Mouse (Mus musculus) kidney, adult 11 months (tissue): Measurements from ENCODE around the gene Itprid2.
"Not testable (repeated sequence)": the region's sequence is repeated elsewhere in the genome, so short reads cannot be mapped to it uniquely, and the experiment has no call there.

ENCODE experiments used
- DNase-seq: peaks from one replicate; pipeline ENCODE4 v3.0.0; 2022

Itprid2 gene

DNA sequence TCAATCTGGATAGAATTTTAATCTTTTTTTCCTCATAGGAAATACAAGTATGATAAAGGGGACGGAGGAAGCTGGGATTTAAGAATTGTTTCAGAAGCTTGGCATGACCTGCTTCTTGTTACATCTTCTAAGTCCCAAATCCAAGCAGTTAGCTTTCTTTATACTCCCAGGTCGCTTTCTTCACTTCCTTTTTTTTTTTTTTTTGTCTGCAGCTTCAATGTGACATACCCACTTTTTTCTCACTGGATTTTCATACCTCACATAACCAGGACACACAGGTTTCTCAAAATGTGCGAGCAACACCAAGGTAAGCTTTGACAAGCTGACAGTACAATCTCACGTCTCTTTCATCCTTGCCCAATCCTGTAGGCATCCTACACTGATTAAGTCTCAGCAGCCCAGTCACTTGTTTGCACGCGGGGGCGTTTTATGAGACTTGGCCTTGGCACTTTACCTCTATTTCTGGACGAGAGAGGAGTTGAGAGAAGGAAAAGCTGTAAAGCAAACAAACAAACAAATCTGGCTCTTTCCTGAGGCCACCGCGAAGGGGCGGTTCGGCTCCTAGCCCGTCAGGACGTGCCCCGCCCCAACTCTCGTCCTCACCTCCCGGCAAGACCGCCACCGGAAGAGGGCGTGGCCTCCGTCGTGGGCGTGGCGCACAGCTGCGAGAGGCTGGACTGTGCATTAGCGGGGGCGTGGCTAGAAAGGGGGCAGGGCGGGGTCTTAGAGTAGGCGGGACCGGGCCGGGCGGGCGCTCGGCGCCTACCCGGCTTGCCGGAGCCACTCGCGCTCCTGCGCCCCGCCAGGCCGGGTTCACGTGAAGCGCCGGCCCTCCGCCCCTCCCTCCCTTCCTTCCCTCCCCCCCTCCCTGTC is at the start of gene Itprid2:
Itprid2 (plus strand) TSS at position 825 of the 873 bp plus-strand sequence.
- DNase-seq: peak; percentile 95

DNA sequence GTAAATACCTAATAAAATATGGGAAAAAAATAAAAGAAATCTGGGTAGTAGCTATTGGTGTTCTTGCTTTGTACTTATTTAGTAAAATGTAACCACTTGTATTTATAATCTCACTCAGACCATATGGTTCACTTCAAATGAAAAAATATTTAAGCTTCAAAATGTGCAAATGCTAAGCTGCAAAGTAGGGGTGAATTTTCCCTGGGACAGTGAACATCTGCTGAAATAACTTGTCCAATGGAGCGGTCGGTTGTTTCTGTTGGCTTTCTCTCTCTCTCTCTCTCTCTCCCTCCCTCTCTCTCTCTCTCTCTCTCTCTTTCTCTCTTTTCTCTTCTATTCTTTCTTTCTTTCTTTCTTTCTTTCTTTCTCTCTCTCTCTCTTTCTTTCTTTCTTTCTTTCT is 39.0 kb upstream of the Itprid2 start:
- DNase-seq: no peak

DNA sequence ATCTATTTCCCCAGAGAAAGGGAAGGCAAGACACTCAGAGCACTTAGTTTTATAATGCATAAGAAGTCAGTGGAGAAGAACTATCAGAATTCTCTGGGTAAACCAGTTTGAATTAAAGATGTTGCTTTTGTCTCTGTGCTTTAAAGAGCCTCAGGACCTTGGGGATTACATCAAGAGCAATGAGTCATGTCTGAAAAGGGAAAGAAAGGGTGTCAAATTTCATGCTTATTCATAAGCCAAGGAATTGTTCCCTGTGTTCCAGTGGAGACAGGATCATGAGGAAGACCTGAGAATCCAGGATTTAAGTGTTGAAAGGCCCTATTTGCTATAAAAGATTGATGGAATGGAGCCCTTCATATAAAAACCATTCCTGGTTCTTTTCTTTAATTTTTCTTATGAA is 38.1 kb upstream of the Itprid2 start:
- no peak for DNase-seq

DNA sequence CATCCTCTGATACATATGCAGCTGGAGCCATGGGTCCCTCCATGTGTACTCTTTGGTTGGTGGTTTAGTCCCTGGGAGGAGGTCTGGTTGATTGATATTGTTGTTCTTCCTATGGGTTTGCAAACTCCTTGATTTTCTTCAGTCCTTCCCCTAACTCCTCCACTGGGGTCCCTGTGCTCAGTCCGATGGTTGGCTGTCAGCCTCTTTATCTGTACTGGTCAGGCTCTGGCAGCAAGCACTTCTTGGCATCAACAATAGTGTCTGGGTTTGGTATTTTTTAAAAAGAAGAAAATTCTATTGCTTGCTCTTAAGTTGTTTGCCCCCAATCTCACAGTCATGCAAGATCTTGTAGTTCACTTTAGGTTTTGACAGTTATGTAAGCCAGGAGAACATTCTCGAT is 34.0 kb upstream of the Itprid2 start:
- not testable (repeated sequence) for DNase-seq

- DNase-seq: peak; percentile 17
These were observed 33.4 kb upstream of the Itprid2 start for GRCm38 (mm10) chr2:79601691-79602116.

DNA sequence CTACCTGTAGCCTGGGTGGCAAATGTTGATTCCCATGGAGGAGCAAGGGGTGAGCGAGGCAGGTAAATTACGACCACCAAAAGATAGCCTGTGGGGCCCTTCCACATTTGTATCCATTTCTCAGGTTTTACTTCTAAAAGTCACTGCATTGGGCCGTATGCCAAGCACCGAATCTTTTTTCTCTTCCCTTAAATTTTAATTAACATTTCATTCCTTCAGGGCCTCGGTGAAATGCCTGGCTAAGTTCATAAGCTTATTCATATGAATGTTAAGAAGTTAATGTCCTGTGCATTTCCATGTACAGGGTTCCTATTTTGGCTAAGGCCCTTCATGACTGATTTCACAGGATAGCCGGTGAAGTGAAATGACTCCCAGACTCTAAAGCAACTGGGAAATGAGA is 32.8 kb upstream of the Itprid2 start:
- no peak for DNase-seq

DNA sequence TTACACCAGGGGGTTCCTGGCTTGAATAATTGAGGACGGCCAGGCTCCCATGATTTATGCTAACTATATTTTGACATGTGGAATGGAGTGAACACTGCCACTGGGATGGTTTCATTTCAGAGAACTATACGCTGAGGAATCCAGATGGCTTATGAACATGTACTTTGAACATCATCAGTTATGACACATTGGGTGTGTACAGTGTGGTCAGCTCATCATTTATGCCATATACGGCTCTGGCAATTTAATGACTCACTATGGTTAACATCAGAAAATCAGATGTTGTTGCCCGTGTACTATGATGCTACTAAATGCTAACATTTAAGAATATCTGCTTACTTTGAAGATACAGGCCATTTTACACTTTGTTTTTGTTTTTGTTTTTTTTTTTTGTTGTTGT is 31.8 kb upstream of the Itprid2 start:
- DNase-seq: no peak

- no peak for DNase-seq
These were observed 29.1 kb upstream of the Itprid2 start for GRCm38 (mm10) chr2:79606033-79606432.

DNA sequence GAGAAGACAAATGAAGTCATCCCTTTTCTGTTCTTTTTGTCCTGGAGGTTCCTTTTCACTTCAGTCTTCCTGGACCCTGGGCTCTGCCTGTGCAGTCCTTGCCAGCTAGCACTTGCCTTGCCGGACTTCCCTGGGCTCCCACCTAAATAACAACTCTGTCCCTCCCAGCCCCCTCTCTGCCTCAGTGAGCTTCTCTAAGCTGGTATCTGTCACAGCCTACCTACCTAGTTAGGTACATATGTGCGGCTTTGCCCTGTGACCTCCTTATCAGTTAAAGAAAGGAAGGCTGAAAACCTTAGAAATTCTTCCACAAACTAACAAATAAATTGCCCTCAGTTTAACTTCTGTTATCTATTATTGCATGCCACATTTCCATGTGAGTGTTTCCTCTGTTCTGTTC is 28.0 kb upstream of the Itprid2 start:
- no peak for DNase-seq

GRCm38 (mm10) chr2:79608301-79609074 is 26.7 kb upstream of the Itprid2 start:
- DNase-seq: no peak

DNA sequence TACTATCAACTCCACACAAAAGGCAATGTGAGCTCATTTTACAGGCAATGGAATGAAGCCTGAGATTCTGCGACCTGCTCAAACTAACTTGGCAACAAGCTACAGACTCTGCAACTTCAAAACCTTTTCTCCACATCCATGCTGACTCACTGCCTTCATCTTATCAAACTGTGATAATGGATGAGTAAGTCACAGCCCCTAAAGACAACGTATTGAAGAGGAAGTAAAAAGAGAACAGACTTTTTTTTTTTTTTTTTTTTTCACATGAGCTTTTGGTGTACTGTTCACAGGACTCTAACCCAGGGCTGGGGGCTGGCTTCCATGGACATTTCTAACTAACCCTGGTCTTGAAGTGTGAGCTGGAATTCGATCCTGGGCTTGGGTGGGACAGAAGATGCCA is 24.3 kb upstream of the Itprid2 start:
- DNase-seq: no peak

DNA sequence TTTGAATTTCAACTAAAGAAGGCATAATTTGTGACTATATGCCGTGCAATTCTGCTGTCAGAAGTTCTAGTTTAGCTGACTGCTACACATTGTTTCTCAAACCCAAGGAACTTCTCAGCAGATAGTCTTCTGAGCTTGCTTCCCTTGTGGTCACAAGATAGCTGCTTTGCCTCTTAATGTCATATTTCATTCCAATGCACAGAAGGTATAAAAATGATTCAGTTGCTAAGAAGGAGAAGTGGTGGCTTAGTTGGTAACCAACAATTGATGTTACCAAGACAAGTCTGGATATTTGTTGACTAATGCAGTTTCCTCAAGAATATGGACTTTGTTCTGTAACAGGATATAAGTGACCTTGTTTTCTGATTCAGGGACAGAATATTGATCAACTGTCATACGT is 17.0 kb upstream of the Itprid2 start:
- no peak for DNase-seq

GRCm38 (mm10) chr2:79618614-79619568 is 16.3 kb upstream of the Itprid2 start:
- peak; percentile 68 for DNase-seq

DNA sequence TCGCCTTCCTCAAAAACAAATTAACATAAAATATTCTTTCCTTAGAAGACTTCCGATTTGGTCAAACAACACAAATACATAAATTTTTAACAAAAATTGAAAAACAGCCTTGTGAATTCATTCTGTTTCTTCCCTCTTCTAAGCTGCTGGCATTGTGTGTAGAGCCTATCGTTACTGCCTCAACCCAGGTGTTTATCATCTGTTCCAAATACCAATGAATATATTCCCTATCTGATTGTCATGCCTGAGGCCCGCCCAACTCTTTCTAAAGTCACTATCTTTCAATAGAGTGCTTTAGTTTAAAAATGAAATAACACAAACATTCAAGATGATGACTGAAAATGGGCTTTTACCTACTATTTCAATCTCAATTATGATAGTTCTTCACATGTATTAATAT is 11.9 kb upstream of the Itprid2 start:
- no peak for DNase-seq

DNA sequence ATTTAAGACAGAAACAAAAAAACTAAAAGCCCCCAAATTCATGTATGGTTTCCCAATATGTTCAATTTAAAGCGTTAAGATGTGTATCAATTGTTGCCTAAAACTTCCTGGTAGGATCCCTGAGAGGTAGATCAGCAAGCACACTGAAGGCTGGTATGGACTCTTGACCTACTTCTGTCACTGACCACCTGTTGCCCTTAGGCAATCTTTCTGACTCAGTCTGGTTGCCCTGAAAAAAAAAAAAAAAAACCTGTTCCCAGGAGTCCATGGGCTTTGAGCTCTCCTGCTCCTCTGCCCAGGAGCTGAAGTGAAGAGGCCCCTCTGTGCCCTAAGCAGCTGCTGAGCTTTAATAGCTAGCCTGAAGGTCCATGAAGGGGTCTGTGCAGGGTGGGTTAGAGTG is 7.5 kb upstream of the Itprid2 start:
- DNase-seq: no peak

DNA sequence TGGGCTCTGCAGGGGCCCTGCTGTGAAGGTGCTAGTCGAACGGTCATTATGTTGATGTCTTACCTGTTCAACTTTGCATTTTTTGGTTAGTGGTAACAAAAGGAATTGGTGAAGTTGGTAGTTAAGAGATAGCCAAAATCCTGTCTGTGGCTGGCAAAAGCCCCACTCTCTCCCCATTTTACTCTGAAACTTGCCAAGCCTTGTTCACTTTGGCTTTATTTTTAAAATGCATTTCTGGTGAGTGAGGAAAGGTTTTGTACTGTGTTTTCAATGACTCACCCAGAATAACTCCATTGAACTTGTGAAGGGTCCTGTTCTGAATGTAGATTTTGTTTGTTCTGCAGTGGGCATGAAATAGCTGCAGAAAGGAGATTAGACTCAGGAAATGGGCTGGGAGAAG is 4.9 kb upstream of the Itprid2 start:
- no peak for DNase-seq

DNA sequence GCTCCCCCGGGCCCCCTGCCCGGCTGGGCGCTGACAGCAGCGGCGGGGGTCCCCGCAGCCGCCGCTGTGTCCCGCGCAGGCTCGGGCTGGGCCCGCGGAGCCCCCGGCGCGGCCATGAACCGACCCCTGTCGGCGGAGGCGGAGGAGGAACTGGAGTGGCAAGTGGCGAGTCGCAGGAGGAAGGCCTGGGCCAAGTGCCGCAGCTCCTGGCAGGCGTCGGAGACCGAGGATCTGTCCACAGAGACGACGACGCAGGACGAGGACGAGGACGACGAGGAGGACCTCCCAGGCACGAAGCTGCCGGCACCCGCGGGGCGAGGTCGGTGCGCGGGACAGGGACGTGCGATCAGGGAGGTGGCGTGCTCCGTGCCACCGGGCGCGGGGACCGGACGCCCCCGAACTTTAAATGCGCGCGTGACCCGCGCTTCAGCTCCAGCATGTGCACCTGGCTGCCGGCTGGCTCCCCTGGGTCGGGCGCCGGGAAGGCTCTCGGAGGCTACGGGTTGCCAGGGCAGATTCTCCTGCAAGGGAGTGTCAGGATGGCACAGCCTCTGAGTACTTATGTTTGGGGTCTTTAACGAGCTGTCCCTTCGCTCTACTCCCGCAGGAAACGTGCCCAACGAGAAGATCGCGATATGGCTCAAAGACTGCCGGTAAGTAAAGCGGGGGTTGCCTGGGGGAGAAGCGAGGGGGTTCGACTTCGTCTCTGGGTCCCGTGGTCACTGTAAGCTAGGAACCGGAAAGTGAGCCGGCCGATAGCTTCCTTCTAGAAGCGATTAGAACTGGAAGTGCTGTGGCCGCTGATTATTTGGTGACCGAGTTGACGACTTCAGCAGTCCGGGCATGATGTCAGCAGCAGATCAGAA is 507 bp downstream of the Itprid2 start:
- DNase-seq: peak; percentile 77

- DNase-seq: peak; percentile 48
These were observed 3.8 kb downstream of the Itprid2 start for GRCm38 (mm10) chr2:79638924-79639323.

GRCm38 (mm10) chr2:79646237-79646688 is 11.1 kb downstream of the Itprid2 start:
- DNase-seq: peak; percentile 48

- DNase-seq: no peak
These were observed 11.9 kb downstream of the Itprid2 start for GRCm38 (mm10) chr2:79647094-79647493.

GRCm38 (mm10) chr2:79647728-79648127 is 12.6 kb downstream of the Itprid2 start:
- DNase-seq: no peak

DNA sequence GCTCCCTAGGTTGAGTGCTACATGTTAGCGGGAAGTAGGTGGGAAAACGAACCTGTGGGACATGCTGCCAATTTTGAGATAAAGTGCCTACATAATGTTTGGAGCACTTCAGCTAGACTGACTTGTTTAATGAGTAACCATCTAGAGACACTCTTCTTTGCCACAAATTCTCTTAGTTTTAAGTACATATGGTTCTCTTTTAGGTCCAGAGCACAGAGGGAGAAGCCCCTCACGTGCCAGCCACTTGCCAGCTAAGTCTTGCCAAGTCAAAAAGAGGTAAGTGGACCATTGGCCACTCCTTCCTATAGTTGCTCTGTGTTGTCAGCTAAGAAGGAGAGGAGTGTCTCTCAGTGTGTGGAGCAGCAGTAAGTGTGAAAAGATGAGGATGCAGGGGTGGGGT is 16.0 kb downstream of the Itprid2 start:
- peak; percentile 65 for DNase-seq
